Mouse (Mus musculus): Measurements from ENCODE around the gene Lin9.
A peak's percentile ranks its signal among the peaks of the same experiment; 100 is the strongest.
"Not testable (repeated sequence)": the region's sequence is repeated elsewhere in the genome, so short reads cannot be mapped to it uniquely, and the experiment has no call there.

Gene Lin9

GRCm38 (mm10) chr1:180641137-180641517, at the start of gene Lin9:
Gene Lin9, plus strand, starts transcription at chr1:180641150.
- peak; percentile 79 to 86 for DNase-seq (ENCODE audit: low spot score in 2 of 2)

- DNase-seq (ENCODE audit: low spot score in 2 of 2) = no peak
Observed at GRCm38 (mm10) chr1:180600578-180600977, 40.4 kb upstream of the Lin9 start.

DNA sequence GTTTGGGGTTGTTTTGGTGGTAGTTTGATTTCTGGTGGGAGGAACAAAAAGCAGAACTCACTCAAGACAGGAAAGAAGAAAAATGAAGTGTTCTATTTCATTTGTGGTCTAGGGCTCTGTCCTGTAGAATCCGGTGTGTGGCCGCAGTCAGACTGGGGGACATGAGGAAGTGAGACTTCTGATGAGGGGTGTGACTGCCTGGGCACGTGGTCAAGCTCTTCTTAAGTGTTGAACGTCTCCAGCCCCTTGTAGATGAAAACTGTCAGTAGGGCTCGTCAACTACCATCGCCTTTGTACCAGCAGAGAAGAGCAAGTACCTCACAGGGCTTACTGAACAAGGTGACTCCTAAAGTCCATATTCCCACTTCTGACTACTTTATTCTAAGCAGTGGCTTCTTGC, 39.1 kb upstream of the Lin9 start:
- DNase-seq (ENCODE audit: low spot score in 2 of 2) = no peak

GRCm38 (mm10) chr1:180604579-180604978, 36.4 kb upstream of the Lin9 start:
- peak; percentile 59 to 66 for DNase-seq (ENCODE audit: low spot score in 2 of 2)

DNA sequence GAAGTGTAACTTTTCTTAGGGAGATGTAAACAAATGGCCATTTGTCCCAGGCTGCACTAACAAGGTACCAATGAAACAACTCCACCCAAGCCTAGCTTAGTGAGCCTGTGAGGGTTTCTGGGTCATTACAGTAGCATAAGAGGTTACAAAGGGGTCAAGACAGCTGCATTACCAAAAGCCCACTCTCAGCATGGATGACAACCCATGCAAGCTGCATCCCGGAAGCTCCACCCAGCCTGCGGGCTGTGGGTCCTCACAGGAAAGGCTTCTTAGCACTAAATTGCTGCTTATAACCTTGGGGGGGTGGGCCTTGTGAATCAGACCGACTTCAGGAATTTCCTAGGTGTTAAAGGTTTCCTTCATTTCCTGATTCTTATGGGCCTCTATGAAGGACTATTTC, 34.8 kb upstream of the Lin9 start:
- no peak for DNase-seq (ENCODE audit: low spot score in 2 of 2)

DNA sequence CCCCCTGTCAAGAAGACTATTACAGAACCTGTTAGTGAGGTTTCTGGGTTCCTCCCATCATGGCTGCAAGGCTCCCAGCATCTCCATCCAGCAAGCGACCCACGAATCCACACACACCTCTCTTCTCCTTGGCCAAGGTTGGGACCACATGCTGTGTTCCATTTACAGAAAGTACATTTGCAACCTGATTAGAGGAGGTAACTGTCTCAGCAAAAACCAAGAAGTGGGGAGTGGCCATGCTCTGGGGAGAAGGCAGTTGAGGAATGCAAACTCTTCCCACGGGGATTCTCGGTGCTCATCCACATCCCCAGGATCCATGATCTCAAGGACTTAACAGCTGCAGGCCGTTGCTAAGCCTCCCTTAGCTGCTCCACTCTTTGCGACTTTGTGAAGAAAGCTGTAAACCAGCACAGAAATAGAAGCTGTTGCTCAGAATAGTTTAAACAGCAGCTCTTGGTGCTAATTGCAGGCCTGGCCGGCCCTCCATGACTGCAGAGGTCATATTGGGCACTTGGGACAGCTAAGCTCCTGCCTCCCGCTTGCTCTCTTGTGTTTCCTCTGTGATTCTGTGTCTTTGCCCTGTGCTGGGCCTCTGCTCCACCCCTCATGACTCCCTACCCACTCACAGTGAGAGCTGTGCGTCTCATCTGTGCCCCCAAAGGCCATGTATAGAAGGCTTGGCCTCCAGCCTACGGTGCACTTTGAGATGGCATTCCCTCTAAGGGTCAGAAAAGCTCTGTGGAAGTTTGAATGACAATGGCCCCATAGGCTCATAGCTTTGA, 34.0 kb upstream of the Lin9 start:
- no peak for DNase-seq (ENCODE audit: low spot score in 2 of 2)

- DNase-seq (ENCODE audit: low spot score in 2 of 2) = no peak
Observed at GRCm38 (mm10) chr1:180607578-180607879, 33.4 kb upstream of the Lin9 start.

DNA sequence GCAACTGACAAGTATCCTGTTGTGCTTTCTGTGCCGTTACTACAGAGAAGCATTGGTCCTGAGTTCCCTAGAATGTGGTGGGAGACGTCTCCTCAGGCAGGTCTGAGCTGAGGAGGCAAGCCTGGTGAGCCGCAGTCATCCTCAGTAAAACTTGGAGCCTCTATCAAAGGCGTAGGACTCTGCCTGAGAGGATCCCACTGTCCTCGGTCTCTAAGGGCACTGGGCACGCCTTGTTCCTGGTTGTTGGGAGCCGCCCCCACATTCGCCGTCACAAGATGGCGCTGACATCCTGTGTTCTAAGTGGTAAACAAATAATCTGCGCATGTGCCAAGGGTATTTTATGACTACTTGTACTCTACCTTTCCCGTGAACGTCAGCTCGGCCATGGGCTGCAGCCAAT, 29.1 kb upstream of the Lin9 start:
- not testable (repeated sequence) for DNase-seq (ENCODE audit: low spot score in 2 of 2)

DNA sequence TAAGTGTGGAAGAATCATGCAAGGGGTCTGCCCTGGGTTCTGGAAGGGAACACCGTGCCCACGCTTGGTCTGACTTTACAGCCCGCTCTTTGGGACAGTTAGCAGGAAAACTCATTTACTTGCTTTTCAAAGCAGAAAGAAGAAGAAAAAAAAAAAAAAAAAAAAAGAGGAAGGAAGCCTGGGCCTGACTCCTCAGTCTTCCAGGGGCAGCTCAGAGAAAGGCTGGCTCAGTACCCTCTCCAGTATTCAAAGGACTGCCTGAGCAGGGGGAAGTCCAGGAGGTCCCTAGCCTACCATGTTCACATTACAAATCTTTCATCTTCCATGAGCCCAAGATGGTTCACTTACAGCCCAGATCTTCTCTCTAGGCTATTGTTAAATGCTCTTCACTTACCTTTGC, 24.2 kb upstream of the Lin9 start:
- DNase-seq (ENCODE audit: low spot score in 2 of 2) = no peak

DNA sequence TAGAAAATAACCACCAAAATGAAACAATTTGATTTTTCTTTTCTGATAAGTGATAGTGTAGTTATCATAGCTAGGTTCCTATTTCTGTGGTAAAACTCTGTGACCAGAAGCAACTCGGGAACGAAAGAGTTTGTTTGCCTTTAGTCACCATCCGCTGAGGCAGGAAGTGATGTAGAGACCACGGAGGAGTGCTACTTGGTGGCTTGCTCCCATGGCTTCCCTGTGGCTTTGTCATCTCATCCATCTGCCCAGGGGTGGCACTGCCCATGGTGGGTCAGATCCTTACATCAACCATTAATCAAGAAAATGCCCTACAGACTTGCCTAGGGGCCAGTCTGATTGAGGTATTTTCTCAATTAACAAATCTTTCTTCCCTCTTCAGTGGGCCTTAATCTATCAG, 18.6 kb upstream of the Lin9 start:
- no peak for DNase-seq (ENCODE audit: low spot score in 2 of 2)

DNA sequence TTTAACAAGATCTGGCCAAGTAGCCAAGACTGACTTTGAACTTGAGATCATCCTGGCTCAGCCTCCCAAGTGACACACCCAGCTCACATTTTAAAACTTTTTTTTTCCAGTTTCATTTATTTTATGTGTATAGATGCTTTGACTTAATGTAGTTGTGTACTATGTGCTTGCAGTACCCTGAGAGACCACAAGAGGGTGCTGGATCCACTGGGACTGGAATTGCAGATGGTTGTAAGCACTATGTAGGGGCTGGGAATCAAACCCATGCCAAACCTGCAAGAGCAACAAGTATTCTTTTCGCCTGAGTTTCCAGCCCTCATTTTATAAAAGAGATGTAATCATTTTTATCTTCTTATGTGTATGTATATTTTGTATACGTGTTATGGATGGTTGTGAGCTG, 17.0 kb upstream of the Lin9 start:
- no peak for DNase-seq (ENCODE audit: low spot score in 2 of 2)

DNA sequence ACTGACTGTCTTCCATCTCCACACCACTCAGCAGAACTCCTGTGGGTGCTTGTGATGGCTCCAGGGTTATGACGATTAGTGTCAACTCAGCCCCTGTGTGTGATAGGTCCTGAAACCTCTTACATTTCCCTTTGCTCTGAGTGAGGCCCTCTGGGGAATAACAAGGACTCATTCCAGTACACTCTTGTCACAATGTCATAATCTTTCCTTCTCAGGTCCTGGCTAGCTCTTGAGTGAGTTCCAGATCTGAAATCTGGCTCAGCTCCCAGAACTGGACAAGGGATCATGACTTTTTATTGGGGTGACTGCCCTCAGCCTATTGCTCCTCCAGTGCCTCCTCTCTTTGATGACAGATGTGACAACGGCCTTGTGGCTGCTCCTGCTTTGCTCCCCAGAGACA, 14.8 kb upstream of the Lin9 start:
- DNase-seq (ENCODE audit: low spot score in 2 of 2) = no peak

DNA sequence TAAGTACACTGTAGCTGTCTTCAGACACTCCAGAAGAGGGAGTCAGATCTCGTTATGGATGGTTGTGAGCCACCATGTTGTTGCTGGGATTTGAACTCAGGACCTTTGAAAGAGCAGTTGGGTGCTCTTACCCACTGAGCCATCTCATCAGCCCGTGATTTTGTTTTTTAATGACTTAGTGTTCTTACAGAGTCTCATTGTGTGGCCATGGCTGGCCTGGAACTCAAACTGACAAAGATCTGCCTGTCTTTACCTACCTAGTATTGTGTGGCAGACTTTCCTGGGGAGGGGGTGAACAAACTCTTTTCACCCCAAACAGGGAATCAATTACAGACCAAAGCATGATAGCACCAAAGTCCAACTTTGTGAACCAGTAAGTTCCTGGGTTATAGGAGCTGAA, 3.2 kb upstream of the Lin9 start:
- not testable (repeated sequence) for DNase-seq (ENCODE audit: low spot score in 2 of 2)

DNA sequence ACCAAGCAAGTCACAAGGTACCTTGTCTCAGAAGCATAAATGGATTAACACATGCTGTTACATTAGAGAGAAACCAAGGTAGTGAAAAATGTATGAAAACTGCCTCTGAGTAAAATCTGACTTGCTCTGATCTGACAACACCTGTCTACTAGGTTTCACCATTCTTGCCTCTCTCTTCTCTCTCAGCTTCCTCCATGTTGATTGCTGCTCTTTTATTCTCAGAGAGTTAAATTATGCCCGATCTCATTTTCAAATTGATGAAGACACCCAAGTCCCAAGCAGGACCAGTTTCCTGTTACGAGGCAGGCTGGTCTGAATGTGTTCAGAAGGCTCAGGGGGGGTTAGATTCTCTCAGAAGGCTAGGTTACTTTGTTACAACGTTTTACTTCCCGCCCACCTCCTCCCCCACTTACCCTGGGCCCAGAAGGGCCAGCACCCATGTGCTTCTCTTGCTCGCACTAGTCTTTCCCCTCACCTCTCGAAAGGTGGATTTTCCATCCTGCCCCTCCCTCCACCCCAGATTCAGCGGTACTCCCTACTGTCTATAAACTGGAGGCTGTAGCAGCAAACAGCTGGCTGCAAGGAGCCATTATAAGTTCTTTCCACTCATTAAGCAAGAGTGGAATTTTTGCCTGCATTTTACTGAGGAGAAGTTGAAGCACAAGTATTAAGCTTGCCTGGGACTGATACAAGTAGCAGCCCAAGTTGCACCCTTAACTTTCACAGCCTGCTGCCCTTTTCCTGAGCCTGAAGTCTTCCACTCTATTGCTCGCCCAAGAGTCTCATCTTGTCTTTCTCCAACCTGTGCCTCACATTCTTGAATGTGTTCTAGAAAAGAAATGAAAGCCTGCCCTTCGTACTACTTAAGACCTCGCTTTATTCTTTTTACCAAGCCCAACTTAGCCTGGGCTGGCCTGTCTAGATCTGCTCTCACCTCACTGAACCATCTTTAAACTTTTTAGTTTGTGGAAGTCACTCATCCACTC, 1.2 kb upstream of the Lin9 start:
- no peak for DNase-seq (ENCODE audit: low spot score in 2 of 2)

DNA sequence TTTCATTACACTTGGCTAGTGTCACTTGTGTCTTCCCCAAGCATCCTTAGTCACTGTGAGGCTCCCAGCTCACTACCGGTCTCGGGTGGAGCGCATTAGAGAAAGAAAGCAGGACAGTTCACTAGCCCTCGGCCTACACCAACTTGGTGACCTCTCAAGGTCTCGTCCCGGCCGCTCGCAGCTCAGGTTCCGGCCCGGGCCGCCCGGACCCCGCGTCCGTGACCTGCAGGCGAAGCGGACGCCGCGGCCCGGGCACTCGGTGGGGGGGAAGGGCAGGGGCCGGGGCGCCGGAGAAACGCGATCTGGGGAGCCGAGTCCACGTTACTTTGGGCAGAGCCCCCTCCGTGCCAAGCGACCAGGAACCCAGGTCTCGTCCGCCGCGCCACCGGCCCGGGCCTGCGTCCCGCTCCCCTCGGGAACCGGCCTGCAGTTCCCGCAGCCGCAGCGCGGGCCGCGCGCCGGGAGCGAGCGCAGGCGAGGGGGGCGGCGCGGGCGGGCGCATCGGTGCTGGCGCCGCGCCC, 285 bp upstream of the Lin9 start:
- peak in 1 of 2 experiments; percentile 32 for DNase-seq (ENCODE audit: low spot score in 2 of 2)

DNA sequence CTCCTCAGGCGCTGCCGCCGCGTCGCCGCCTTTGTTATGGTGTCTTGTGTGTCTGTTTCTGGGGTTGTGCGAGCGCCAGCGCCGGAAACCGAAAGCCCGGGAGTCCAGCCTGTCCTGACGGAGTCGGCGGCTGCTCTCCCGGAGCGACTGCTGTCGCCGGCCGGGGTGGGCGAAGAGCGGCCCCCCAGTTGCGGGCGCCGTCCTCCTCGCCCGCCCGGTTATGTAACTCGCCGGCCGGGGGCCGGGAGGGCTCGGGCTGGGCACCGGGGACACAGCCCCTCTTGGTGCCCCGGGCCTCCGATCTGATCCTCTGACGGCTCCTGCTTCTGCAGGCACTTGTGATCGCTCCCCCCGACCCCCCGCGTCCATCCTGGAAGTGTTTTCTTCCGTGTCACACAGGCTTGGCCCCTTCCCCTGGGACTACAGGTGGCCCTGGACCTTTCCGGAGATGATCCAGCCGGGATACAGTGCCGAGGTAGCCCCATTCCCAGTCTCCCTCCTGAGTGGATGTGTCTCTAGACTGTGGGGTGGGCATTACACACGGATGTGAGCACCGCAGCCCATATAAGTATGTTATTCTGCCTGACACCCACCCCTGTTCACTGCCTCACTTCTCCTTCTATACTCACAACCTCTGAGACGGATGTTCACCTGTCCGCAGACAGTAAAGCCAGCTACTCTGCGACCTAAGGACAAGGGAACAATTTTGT, 723 bp downstream of the Lin9 start:
- peak in 1 of 2 experiments; percentile 15 for DNase-seq (ENCODE audit: low spot score in 2 of 2)

DNA sequence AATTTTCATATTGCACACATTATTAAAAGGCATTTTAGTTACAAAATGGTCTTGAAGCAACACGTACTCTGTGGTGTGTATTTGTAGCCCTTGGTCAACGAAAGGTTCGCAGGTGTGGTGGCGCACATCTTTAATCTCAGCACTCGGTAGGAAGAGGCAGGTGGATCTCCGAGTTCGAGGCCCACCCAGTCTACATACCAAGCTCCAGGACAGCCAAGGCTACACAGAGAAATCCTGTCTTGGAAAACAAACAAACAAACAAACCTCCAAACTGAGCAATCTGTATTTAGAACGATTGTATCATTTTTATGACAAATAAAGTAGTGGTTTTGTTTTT, 1.2 kb downstream of the Lin9 start:
- DNase-seq (ENCODE audit: low spot score in 2 of 2) = no peak

DNA sequence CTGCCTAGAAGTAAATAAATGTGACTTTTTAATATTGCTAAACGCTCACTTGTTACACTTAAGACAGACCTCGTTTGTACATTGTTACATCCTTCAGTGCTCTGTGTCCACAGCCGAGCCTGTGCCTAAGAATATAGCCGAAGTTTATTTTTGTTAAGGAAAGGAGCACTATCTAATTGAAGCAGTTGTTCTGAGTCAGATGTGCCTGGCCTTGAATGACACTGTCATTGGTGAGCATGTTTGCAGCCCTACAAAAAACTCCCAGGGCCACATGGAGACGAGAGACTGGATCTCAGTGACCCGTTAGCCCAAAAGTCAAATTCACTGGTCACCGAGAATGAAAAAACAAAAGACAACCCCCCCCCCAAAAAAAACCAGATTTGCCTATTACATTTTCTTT, 50.3 kb downstream of the Lin9 start:
- no peak for DNase-seq (ENCODE audit: low spot score in 2 of 2)

GRCm38 (mm10) chr1:180696626-180697352, 55.8 kb downstream of the Lin9 start, which contains the start of gene Mixl1:
Gene Mixl1, minus strand, starts transcription at chr1:180697034.
- DNase-seq (ENCODE audit: low spot score in 2 of 2) = no peak

GRCm38 (mm10) chr1:180698063-180698462, 57.1 kb downstream of the Lin9 start:
- DNase-seq (ENCODE audit: low spot score in 2 of 2) = no peak

DNA sequence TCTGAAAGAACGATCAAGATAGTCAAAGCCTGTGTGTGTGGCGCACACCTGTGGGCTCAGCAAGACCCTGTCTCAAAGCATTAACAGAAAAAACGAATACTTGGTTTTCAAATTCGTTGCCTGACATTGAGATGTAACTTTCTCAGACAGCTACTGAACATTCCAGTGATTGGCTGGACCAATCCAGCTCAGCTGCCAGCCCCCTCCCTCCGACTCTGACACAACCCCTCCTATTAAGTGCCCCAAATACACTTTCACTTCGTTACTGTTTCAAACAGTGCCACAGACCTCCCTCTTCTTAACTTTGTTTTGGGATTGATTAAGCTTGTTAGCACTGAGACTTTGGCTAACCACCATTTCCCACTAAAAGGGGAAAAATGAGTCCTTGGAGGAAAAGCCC, 62.5 kb downstream of the Lin9 start:
- no peak for DNase-seq (ENCODE audit: low spot score in 2 of 2)

Data from frontal cortex, postnatal 10 days (tissue).